Mouse (Mus musculus) hindbrain, embryonic 11.5 days (tissue): Measurements from ENCODE around the gene Cfhr2. TPM values are rescaled to one million over a fixed set of nuclear protein-coding genes. Genes with fewer than 3 reads are reported as not detected.
"Not testable (repeated sequence)": the region's sequence is repeated elsewhere in the genome, so short reads cannot be mapped to it uniquely, and the experiment has no call there.

Experiments used
- ATAC-seq: fragments of 200-750 bp; cut with Nextera tagmentation; 2 replicates; pipeline ENCODE4 v1.8.0; 2017; ENCODE audit warnings: mild to moderate bottlenecking, moderate TSS enrichment, moderate library complexity; ENCODE audit not compliant: low FRiP score
- DNase-seq: peaks from one replicate; pipeline ENCODE4 v3.0.0-alpha.2; 2015; ENCODE audit warnings: low spot score
- H3K27ac ChIP-seq: fragments of 300-500 bp; sonication (generic); 2 replicates; pipeline ENCODE4 v1.5.1; 2014; ENCODE audit warnings: mild to moderate bottlenecking, low read depth, low read length
- H3K27me3 ChIP-seq: fragments of 300-500 bp; sonication (generic); 2 replicates; pipeline ENCODE4 v1.6.1; 2014; ENCODE audit warnings: mild to moderate bottlenecking, low read length, moderate library complexity, mixed read lengths; ENCODE audit not compliant: control insufficient read depth, insufficient read depth
- H3K36me3 ChIP-seq: fragments of 300-500 bp; sonication (generic); 2 replicates; pipeline ENCODE4 v1.6.1; 2014; ENCODE audit warnings: mild to moderate bottlenecking, low read length, moderate library complexity, mixed read lengths; ENCODE audit not compliant: control insufficient read depth, insufficient read depth
- H3K4me1 ChIP-seq: fragments of 300-500 bp; sonication (generic); replicated peaks from 2 replicates; pipeline ENCODE4 v1.6.1; 2014; ENCODE audit warnings: low read length, mixed read lengths; ENCODE audit not compliant: control insufficient read depth, insufficient read depth
- H3K4me2 ChIP-seq: fragments of 300-500 bp; sonication (generic); replicated peaks from 2 replicates; pipeline ENCODE4 v1.6.1; 2014; ENCODE audit warnings: mild to moderate bottlenecking, low read depth, low read length
- H3K4me3 ChIP-seq: fragments of 300-500 bp; sonication (generic); 2 replicates; pipeline ENCODE4 v1.5.1; 2014; ENCODE audit warnings: low read depth, low read length
- H3K9ac ChIP-seq: fragments of 300-500 bp; sonication (generic); 2 replicates; pipeline ENCODE4 v1.6.1; 2014; ENCODE audit warnings: low read depth, low read length
- H3K9me3 ChIP-seq: fragments of 300-500 bp; sonication (generic); 2 replicates; pipeline ENCODE4 v1.6.1; 2016; ENCODE audit warnings: low read length; ENCODE audit not compliant: control insufficient read depth
- WGBS: fragments of 180-500 bp; shearing (Covaris S2); extraction: QIAGEN DNeasy Blood & Tissue Kit; methylation state at CpG from one replicate; pipeline ENCODE4 v1.1.7; 2014; 5-methylcytosine and 5-hydroxymethylcytosine counted together
- polyA plus RNA-seq: library from polyadenylated mRNA; unstranded; fragments of >200 nt; fragmentation: Nextera tagmentation; extraction: Ambion mirVana; gene quantifications from 2 replicates; pipeline ENCODE4 v1.2.1, GENCODE M21; 2014

Gene Cfhr2
- polyA plus RNA-seq, result not detected in 2 replicates

- no peak within 1 kb of the TSS for H3K27ac ChIP-seq
- H3K36me3 ChIP-seq, result no peaks in the 10 kb centered on the region
- ATAC-seq, result no peak
- no peak for DNase-seq
- H3K9ac ChIP-seq, result no peak within 1 kb of the TSS
- H3K4me2 ChIP-seq, result no peak within 1 kb of the TSS
- H3K9me3 ChIP-seq, result no peaks in the 10 kb centered on the region
- WGBS, result 94% methylated on average over 1 of the region's 1 CpGs
- no peak within 1 kb of the TSS for H3K4me3 ChIP-seq
- no peaks in the 10 kb centered on the region for H3K27me3 ChIP-seq
- no peaks in the 10 kb centered on the region for H3K4me1 ChIP-seq
Measured at GRCm38 (mm10) chr1:139858548-139858947, at the start of gene Cfhr2. Gene Cfhr2 (minus strand): TSS chr1:139858702.

- H3K4me2 ChIP-seq, result no peak overlapping the region
- H3K36me3 ChIP-seq, result no peaks in the 10 kb centered on the region
- H3K9me3 ChIP-seq, result no peaks in the 10 kb centered on the region
- H3K9ac ChIP-seq, result no peak overlapping the region
- H3K4me3 ChIP-seq, result no peak overlapping the region
- H3K27ac ChIP-seq, result no peak overlapping the region
- H3K27me3 ChIP-seq, result no peaks in the 10 kb centered on the region
- DNase-seq (no peak), ATAC-seq (no peak)
- H3K4me1 ChIP-seq, result no peaks in the 10 kb centered on the region
Measured at GRCm38 (mm10) chr1:139863751-139864150, 5.2 kb upstream of the Cfhr2 start.

- Histone ChIP-seq H3K4me3 (no peak overlapping the region), H3K27me3 (no peaks in the 10 kb centered on the region), H3K4me1 (no peaks in the 10 kb centered on the region), H3K9me3 (no peaks in the 10 kb centered on the region), H3K36me3 (no peaks in the 10 kb centered on the region), H3K9ac (no peak overlapping the region), H3K4me2 (no peak overlapping the region), H3K27ac (no peak overlapping the region)
- ATAC-seq (no peak), DNase-seq (no peak)
Measured at GRCm38 (mm10) chr1:139860176-139860575, 1.7 kb upstream of the Cfhr2 start.

GRCm38 (mm10) chr1:139839699-139840098 is 18.8 kb downstream of the Cfhr2 start:
- ATAC-seq, result no peak
- DNase-seq, result no peak

GRCm38 (mm10) chr1:139839290-139839689 is 19.2 kb downstream of the Cfhr2 start:
- H3K4me2 ChIP-seq, result no peak overlapping the region
- ATAC-seq (no peak), DNase-seq (no peak)
- H3K4me3 ChIP-seq, result no peak overlapping the region
- H3K27ac ChIP-seq, result no peak overlapping the region
- H3K27me3 ChIP-seq, result no peaks in the 10 kb centered on the region
- H3K9me3 ChIP-seq, result no peaks in the 10 kb centered on the region
- WGBS, result 78% methylated on average over 2 of the region's 2 CpGs
- no peaks in the 10 kb centered on the region for H3K4me1 ChIP-seq
- H3K36me3 ChIP-seq, result no peaks in the 10 kb centered on the region
- no peak overlapping the region for H3K9ac ChIP-seq

More at GRCm38 (mm10) chr1:139839699-139840098, 18.8 kb downstream of the Cfhr2 start:
- no peaks in the 10 kb centered on the region for H3K4me1 ChIP-seq
- no peak overlapping the region for H3K27ac ChIP-seq
- no peaks in the 10 kb centered on the region for H3K9me3 ChIP-seq
- no peaks in the 10 kb centered on the region for H3K36me3 ChIP-seq
- no peaks in the 10 kb centered on the region for H3K27me3 ChIP-seq
- no peak overlapping the region for H3K4me2 ChIP-seq
- WGBS, result 76% methylated on average over 7 of the region's 7 CpGs
- no peak overlapping the region for H3K4me3 ChIP-seq
- H3K9ac ChIP-seq, result no peak overlapping the region

GRCm38 (mm10) chr1:139808594-139808993 is 49.9 kb downstream of the Cfhr2 start:
- no peak overlapping the region for H3K9ac ChIP-seq
- H3K4me1 ChIP-seq, result no peaks in the 10 kb centered on the region
- ATAC-seq, result no peak
- no peak overlapping the region for H3K4me2 ChIP-seq
- no peak for DNase-seq
- no peaks in the 10 kb centered on the region for H3K9me3 ChIP-seq
- no peaks in the 10 kb centered on the region for H3K27me3 ChIP-seq
- no peak overlapping the region for H3K4me3 ChIP-seq
- H3K36me3 ChIP-seq, result no peaks in the 10 kb centered on the region
- H3K27ac ChIP-seq, result no peak overlapping the region

GRCm38 (mm10) chr1:139781143-139781542 is 77.4 kb downstream of the Cfhr2 start, which contains the start of gene Gm4788:
Gene Gm4788 (minus strand): TSS chr1:139781243.
- 92% methylated on average over 1 of the region's 1 CpGs for WGBS
- Histone ChIP-seq H3K4me1 (no peaks in the 10 kb centered on the region), H3K9me3 (no peaks in the 10 kb centered on the region), H3K4me2 (no peak within 1 kb of the TSS), H3K36me3 (no peaks in the 10 kb centered on the region), H3K4me3 (no peak within 1 kb of the TSS), H3K9ac (no peak within 1 kb of the TSS), H3K27me3 (no peaks in the 10 kb centered on the region), H3K27ac (no peak within 1 kb of the TSS)
- no peak for DNase-seq
- ATAC-seq, result no peak

GRCm38 (mm10) chr1:139769913-139770312 is 88.6 kb downstream of the Cfhr2 start:
- not testable (repeated sequence) for H3K9me3 ChIP-seq, H3K36me3 ChIP-seq, H3K4me3 ChIP-seq, H3K4me1 ChIP-seq, DNase-seq, H3K4me2 ChIP-seq, ATAC-seq, H3K9ac ChIP-seq, H3K27ac ChIP-seq, H3K27me3 ChIP-seq
- 95% methylated on average over 3 of the region's 3 CpGs for WGBS
